Mouse (Mus musculus) ES-E14 (cell line): ENCODE results near the gene Dpp6. TPM values are rescaled to one million over a fixed set of nuclear protein-coding genes. Genes with fewer than 3 reads are reported as not detected.

ENCODE experiments used
- DNase-seq: peaks from one replicate; pipeline ENCODE4 v3.0.0-alpha.2; 2013; ENCODE audit warnings: low read depth, low spot score
- H3K27ac ChIP-seq: 2 replicates; pipeline ENCODE4 v1.5.1; 2012; ENCODE audit warnings: low read depth, mild to moderate bottlenecking, low read length, moderate library complexity, mixed read lengths; ENCODE audit not compliant: poor library complexity, insufficient read depth, severe bottlenecking
- H3K36me3 ChIP-seq: 2 replicates; pipeline ENCODE4 v1.6.1; 2012; ENCODE audit warnings: mild to moderate bottlenecking, low read length, moderate library complexity, mixed read lengths; ENCODE audit not compliant: control insufficient read depth, poor library complexity, insufficient read depth, severe bottlenecking
- H3K4me1 ChIP-seq, 2 experiments: fragments of 150-350 bp in 1 of 2; sonication (generic) in 1 of 2; 2 replicates each; pipeline ENCODE4 v1.6.1; 2012; ENCODE audit warnings: low read length in 2 of 2, mild to moderate bottlenecking in 1 of 2, mixed read lengths in 1 of 2; ENCODE audit not compliant: control insufficient read depth in 2 of 2, insufficient read depth in 2 of 2, poor library complexity in 1 of 2
- H3K4me3 ChIP-seq, 2 experiments: fragments of 150-350 bp in 1 of 2; sonication (generic) in 1 of 2; 2 replicates each; pipeline ENCODE4 v1.5.1; 2012; ENCODE audit warnings: low read length in 2 of 2, low read depth in 1 of 2, mild to moderate bottlenecking in 1 of 2, mixed read lengths in 1 of 2; ENCODE audit not compliant: insufficient read depth in 1 of 2, poor library complexity in 1 of 2, severe bottlenecking in 1 of 2
- H3K9ac ChIP-seq: 2 replicates; pipeline ENCODE4 v1.6.1; 2012; ENCODE audit warnings: low read depth, mild to moderate bottlenecking, low read length, mixed read lengths; ENCODE audit not compliant: poor library complexity, insufficient read depth, severe bottlenecking
- H3K9me3 ChIP-seq: fragments of 150-350 bp; sonication (generic); 2 replicates; pipeline ENCODE4 v1.6.1; 2012; ENCODE audit warnings: low read depth, mild to moderate bottlenecking, low read length; ENCODE audit not compliant: control insufficient read depth, insufficient read depth
- CHD2 ChIP-seq: IDR thresholded peaks from 2 replicates; pipeline ENCODE4 v1.6.1; 2014; ENCODE audit warnings: mild to moderate bottlenecking, low read depth, low read length, inconsistent platforms
- HCFC1 ChIP-seq: IDR thresholded peaks from 2 replicates; pipeline ENCODE4 v1.6.1; 2012; ENCODE audit warnings: low read length, inconsistent platforms, borderline replicate concordance; ENCODE audit not compliant: insufficient read depth
- MAFK ChIP-seq: IDR thresholded peaks from 2 replicates; pipeline ENCODE4 v1.6.1; 2014; ENCODE audit warnings: mild to moderate bottlenecking, low read depth, low read length, inconsistent platforms; ENCODE audit not compliant: insufficient read depth
- ZC3H11A ChIP-seq: IDR thresholded peaks from 2 replicates; pipeline ENCODE4 v1.6.1; 2012; ENCODE audit warnings: low read depth, mild to moderate bottlenecking, inconsistent platforms, low read length, borderline replicate concordance
- ZNF384 ChIP-seq: IDR thresholded peaks from 2 replicates; pipeline ENCODE4 v1.6.1; 2012; ENCODE audit warnings: low read depth, low read length, inconsistent platforms
- in situ Hi-C, 2 experiments: fragments of 600-800 bp; cut with MboI; formaldehyde crosslinking; loops; one replicate each; pipeline ENCODE4 v1.15.1; 2025; ENCODE audit warnings: low sequenced_read_pairs in 2 of 2, inconsistent platforms in 1 of 2; ENCODE audit not compliant: unreplicated experiment in 2 of 2
- total RNA-seq: library from RNA; depleted of rRNA; stranded (reverse); fragments of 300-350 nt; gene quantifications from 2 replicates; pipeline ENCODE4 v1.2.3, GENCODE M21; 2012

The Dpp6 gene
- total RNA-seq, 1 experiment: 1.5 TPM

- no peak for DNase-seq
- TF ChIP-seq CHD2: no peak
- TF ChIP-seq ZC3H11A: no peak
- no peak for TF ChIP-seq ZNF384
- TF ChIP-seq MAFK: no peak
- TF ChIP-seq HCFC1: no peak
- Histone ChIP-seq H3K9ac (no peak overlapping the region), H3K4me3 (no peak overlapping the region), H3K9me3 (no peaks in the 10 kb centered on the region), H3K27ac (no peak overlapping the region), H3K36me3 (peaks cover 58% of the 10 kb centered on the region), H3K4me1 (no peaks in the 10 kb centered on the region; a peak in 1 of 4 replicates)
- in situ Hi-C loops: no loop called here
These were observed 948.8 kb downstream of the Dpp6 start for GRCm38 (mm10) chr5:27765780-27766179.

DNA sequence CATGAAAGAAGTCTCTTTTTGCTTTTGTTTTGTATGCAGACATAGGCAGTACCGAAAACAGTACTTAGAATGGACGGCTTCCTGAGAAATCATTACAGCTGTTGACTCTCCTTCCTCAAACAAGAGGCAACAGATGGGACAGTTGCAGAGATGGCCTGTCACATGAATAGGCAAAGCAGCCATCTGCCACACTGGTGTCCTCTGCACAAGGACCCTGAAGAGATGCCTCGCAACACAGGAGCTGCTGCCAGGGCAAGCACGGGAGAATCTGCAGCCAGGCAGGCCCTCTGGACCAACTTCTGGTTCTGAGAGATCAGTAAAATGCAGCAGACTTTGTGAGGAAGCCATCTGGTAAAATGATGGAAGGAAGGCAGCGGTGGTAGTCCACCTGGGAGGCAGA lies 950.9 kb downstream of the Dpp6 start:
- Histone ChIP-seq H3K9ac (no peak overlapping the region), H3K36me3 (peaks cover 57% of the 10 kb centered on the region), H3K27ac (no peak overlapping the region), H3K9me3 (no peaks in the 10 kb centered on the region), H3K4me3 (no peak overlapping the region), H3K4me1 (no peaks in the 10 kb centered on the region; a peak in 1 of 4 replicates)
- no peak for DNase-seq
- TF ChIP-seq ZC3H11A (no peak), MAFK (no peak), HCFC1 (no peak), ZNF384 (no peak), CHD2 (no peak)
- in situ Hi-C loops: no loop called here
